Mouse (Mus musculus) heart, postnatal 0 days (tissue): ENCODE results near the gene Oas1a.
"Not testable (repeated sequence)": the region's sequence is repeated elsewhere in the genome, so short reads cannot be mapped to it uniquely, and the experiment has no call there.

ENCODE experiments used
- CTCF ChIP-seq: IDR thresholded peaks from 2 replicates; pipeline ENCODE4 v1.5.1; 2016; ENCODE audit warnings: antibody characterized with exemption, control low read depth, low read depth
- EP300 ChIP-seq: IDR thresholded peaks from 2 replicates; pipeline ENCODE4 v1.6.1; 2016; ENCODE audit warnings: antibody characterized with exemption, low read depth

- TF ChIP-seq EP300, CTCF: not testable (repeated sequence)
These were observed 29.9 kb downstream of the Oas1a start for GRCm38 (mm10) chr5:120877407-120877806.
